Mouse (Mus musculus): ENCODE measurements around the gene Celf3.

DNA sequence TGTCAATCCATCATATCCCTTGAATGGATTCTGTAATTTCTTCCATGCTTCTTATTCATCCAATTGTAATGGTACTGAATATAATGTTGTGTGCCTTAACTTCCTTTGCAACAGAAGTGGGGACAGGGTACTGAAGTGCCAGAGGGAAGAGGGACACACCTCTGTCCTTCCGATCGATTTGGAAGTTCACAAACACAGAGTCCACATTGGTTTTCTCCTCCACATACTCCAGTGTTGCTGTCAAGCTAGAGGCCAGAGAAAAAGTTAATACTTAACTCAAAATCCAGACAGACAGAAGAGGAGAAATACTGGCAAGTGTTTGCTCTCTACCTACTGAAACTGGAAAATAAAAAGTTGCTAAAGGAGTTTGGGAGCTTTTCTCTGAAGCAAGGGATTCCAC, 43.8 kb upstream of the Celf3 start:
- TF ChIP-seq CTCF (IDR thresholded peaks at IDR 0.05) (no peak), EP300 (IDR thresholded peaks at IDR 0.05) (no peak)
